Mouse (Mus musculus) 3T3-L1 (cell line): Measurements from ENCODE around the gene Csnk2b.

Experiments used
- DNase-seq: peaks from one replicate; pipeline ENCODE4 v3.0.0-alpha.2; 2015; ENCODE audit warnings: low read depth, low spot score

Gene Csnk2b

DNA sequence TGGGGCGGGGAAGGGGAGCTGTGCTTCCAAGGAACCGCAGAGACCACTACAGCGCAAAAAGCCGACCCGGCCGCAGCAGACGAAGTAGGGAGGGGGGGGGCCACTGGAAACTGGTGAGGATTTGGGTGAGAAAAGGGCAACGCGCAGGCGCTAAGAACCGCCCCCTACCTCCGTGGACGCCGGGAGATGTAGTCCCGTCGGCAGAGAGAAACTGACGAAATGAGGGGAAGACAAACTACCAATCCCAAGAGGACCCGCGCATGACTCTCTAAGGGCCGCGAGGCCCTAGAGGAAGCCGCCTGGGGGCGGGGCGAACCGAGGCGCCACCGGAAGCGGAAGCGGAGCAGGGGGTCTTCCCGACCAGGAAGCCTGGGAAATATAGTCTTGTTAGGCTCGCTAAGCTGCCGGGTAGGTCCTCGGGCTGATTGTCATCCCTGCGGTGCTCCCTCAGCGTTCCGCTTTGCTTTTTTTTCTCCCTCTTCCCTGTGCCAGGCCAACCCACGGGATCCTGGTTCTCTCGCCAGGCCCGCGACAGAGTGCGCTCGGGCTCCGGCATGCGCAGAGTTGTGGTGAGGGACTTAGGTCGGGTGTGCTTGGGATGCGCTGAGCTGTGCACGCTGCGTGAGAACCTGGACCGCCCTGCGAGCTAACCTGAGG, 582 bp downstream of the Csnk2b start, which contains the start of gene Gpank1:
Gpank1 (plus strand) TSS at position 313 of the 657 bp plus-strand sequence.
- peak; percentile 100 for DNase-seq

- peak; percentile 43 for DNase-seq
Observed at GRCm38 (mm10) chr17:35120745-35121142, 1.1 kb downstream of the Csnk2b start.

- peak; percentile 65 for DNase-seq
Observed at GRCm38 (mm10) chr17:35115046-35116019, 6.5 kb downstream of the Csnk2b start, which contains the start of gene Ly6g5b. TSS of gene Ly6g5b (minus strand) at chr17:35115428.

DNA sequence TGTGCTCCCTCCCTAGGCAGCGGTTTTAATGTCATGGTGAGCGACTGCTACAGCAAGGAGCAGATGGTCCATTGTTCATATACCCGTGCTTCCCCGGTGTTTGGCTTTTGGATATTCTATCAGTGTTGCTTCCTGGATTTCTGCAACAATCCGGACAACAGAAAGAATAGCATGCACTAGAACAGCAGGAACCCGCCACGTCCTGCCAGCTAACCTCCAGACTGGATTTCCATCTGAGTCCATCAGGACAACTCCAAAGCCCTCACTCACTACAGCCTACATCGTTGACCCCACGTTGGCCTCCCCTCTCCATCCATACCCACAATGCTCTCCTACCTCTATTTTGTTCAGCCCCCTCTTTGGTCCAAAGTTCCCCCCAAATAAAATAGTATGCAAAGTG, 10.1 kb downstream of the Csnk2b start:
- no peak for DNase-seq

DNA sequence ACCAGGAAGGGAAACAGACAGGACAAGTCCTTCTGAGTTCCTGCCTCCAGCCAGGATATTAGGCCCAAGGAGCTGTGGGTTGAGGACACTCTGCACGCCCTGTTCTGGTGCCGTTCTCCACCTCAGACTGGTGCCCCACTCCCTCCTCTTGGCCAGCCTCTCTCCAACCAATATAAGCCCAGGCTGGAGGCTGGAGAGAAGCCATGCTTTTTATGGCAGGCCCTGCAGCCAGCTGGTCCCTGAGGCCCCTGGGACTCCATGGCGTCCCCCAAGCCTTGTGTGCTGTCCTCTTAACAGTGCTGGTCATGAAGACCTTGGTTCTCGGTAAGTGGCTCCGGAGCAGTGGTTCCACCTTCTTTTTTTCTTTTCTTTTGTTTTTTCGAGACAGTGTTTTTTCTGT, 13.8 kb downstream of the Csnk2b start, which contains the start of gene Ly6g5c:
Ly6g5c (plus strand) TSS at position 183 of the 400 bp plus-strand sequence.
- no peak for DNase-seq

- DNase-seq: peak; percentile 55
Observed at GRCm38 (mm10) chr17:35106522-35106921, 15.3 kb downstream of the Csnk2b start.

DNA sequence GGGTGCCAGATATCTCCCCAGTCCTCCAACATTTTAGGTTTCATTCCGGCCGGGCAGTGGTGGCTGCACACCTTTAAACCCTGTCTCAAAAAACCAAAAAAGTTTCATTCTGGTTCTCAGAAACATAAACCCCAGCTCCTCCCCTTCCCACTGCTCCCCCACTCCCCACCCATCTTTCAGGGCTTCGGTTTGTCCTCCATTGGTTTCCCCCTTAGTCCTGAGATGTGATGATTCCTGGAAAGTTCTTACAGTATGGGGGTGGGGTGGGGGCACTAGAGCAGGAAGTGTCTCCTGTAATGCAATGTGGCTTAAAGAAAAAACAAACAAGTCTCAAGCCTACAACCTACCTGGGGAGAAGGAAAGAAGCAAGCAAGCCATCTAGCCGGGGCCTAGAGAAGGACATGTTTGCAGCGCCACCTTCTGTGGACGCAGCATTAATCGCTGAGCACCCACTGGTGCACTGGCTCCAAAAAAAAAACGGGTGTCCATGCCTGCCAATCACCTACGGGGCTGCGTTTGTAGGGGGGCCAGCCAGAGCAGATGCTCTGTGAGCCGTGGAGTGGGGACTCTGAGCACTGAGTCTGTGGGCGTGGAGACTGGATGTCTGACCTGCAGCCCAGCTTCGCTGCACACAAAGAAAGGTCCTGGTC, 16.0 kb downstream of the Csnk2b start:
- DNase-seq: peak; percentile 55

- no peak for DNase-seq
Observed at GRCm38 (mm10) chr17:35104754-35105153, 17.1 kb downstream of the Csnk2b start.

GRCm38 (mm10) chr17:35104079-35104478, 17.8 kb downstream of the Csnk2b start:
- no peak for DNase-seq

DNA sequence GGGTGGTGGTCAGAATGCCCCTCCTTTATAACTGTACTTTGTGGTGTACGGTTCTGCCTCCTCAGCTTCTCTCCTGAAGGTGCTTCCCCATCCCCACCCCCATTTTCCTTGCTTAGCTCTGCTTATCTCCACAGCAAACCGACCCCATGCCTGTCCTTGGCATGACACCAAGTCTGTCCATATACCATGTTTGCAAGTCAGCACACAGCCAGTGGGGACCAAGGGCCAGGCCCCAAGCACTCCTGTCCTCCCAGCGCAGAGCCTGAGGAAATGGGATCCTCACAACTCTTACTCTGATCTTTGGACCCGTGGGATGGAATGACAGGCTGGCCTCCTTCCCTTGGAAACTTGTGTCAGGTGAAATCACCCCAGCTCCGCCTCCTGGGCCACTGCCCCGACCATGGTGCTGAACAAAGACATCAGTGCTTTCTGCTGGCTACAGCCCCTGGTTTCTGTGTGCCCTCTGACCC, 18.6 kb downstream of the Csnk2b start:
- no peak for DNase-seq

- no peak for DNase-seq
Observed at GRCm38 (mm10) chr17:35102299-35102698, 19.6 kb downstream of the Csnk2b start.

DNA sequence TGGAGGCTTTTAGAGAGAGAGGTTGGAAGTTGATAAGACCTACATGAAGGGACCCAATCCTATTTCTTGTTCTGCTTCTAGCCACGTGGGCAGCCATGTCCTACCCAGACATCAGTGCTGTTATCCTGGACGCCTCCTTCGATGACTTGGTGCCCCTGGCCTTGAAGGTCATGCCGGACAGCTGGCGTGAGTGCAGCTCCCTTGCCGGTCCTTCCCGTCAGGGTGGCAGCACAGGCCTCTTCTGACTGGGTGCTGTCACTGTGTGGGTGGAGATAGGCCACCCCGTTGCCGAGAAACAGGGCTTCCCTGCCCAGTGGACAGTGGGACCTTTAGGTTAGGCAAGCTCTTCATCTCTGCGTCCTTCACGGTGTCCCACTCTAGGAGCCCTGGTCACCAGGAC, 20.7 kb downstream of the Csnk2b start:
- no peak for DNase-seq

GRCm38 (mm10) chr17:35100196-35100765, 21.6 kb downstream of the Csnk2b start:
- no peak for DNase-seq

GRCm38 (mm10) chr17:35097164-35097655, 24.6 kb downstream of the Csnk2b start:
- no peak for DNase-seq

- no peak for DNase-seq
Observed at GRCm38 (mm10) chr17:35096597-35096996, 25.3 kb downstream of the Csnk2b start.

- DNase-seq: no peak
Observed at GRCm38 (mm10) chr17:35094475-35095365, 27.1 kb downstream of the Csnk2b start.

DNA sequence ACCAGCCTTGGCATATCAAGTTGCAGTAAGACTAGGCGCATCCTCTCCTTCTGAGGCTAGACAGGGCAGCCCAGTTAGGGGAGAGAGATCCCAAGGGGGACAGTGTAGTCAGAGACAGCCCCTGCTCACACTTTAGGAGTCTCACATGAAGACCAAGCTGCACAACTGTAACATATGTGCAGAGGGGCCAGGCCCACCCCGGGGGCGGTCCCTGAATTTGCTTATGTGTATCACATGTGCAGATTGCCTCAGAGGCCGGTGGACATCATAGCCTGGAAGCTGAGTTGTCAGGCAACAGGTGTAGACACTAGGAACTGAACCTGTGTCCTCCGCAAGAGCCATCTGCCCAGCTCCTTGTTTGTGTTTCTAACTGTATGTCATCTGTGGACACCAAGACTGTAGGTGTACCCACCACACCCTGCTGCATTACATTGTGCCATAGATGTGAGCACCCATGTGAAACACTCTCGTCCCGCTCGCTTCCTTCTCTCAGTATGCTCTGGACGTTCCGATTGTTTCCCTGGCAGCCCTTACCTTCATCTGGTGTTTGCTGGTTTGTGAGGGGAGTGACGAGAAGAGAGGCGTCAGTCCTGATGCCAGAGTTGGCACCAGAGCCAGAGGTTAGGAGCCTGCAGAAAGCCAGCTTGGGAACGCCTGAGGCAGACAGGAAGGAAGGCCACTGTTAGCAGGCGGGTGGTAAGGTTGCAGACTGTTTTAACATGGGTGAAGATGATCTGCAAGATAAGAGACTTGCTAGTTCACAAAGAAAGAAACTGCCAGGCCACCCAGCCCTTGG, 29.3 kb downstream of the Csnk2b start:
- DNase-seq: no peak

DNA sequence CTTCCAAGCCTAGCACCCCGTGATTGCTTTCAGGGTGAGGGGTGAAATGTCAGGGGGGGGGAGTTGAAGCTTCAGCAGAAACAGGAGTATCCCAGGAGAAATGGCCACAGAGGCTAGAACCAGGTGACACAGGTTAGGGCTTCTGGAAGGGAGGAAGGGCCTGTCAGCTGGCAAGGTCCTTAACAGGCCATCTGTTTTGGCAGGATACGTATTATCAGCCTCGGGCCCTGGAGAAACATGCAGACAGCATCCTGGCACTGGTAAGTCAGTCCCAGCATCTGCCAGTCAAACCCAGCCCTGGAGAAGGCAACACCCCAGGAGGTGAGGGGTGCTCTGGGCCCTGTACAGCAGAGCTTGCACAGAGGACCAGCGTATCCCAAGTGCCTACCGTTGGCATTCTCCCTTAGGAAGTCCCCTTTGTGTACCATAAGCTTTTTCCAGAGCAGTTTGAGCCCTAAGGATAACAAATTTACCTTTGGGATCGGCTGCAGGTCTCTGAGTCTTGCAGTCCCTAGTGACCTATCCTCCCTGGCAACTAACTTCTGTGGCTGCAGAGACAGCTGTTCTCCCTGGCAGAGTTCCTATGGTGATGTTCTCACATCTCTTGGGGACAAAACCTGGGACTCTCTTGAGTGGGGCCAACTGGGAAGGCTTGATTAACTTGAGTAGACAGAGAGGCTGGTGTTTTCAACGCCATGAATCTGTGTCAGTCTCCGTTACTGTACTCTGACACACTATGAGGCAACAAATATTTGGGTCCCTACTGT, 31.5 kb downstream of the Csnk2b start:
- peak; percentile 70 for DNase-seq
